Mouse (Mus musculus) CH12.LX (cell line): ENCODE results near the gene Gli2. TPM values are rescaled to one million over a fixed set of nuclear protein-coding genes. Genes with fewer than 3 reads are reported as not detected.

ENCODE experiments used
- DNase-seq: peaks from one replicate; pipeline ENCODE4 v3.0.0-alpha.2; 2013; ENCODE audit errors: extremely low read depth
- H3K27ac ChIP-seq: 2 replicates; pipeline ENCODE4 v1.5.1; 2012; ENCODE audit warnings: low read depth, mild to moderate bottlenecking, control low read depth, moderate library complexity; ENCODE audit not compliant: insufficient read depth
- H3K27me3 ChIP-seq: replicated peaks from 2 replicates; pipeline ENCODE3; 2012; ENCODE audit warnings: inconsistent platforms
- H3K36me3 ChIP-seq, 2 experiments: replicated peaks in 1 of 2; 2 replicates each; pipeline versions ENCODE3 to v1.6.1; 2012; ENCODE audit warnings: inconsistent platforms in 1 of 2, low read length in 1 of 2, mild to moderate bottlenecking in 1 of 2, mixed read lengths in 1 of 2, moderate library complexity in 1 of 2; ENCODE audit not compliant: control insufficient read depth in 1 of 2, insufficient read depth in 1 of 2
- H3K4me1 ChIP-seq, 2 experiments: 2 replicates each; pipeline ENCODE4 v1.6.1; 2012; ENCODE audit warnings: inconsistent platforms in 1 of 2, moderate library complexity in 1 of 2; ENCODE audit not compliant: insufficient read depth in 2 of 2, control insufficient read depth in 1 of 2
- H3K4me2 ChIP-seq: 2 replicates; pipeline ENCODE4 v1.6.1; 2012; ENCODE audit warnings: low read depth, mild to moderate bottlenecking, control low read depth; ENCODE audit not compliant: poor library complexity, insufficient read depth, severe bottlenecking
- H3K4me3 ChIP-seq, 3 experiments: fragments of 150-350 bp in 1 of 3; sonication (generic) in 1 of 3; replicated peaks in 1 of 3; 2 replicates each; pipeline versions ENCODE3 to v1.5.1; 2011 to 2012; ENCODE audit warnings: low read depth in 2 of 3, low read length in 2 of 3, mild to moderate bottlenecking in 2 of 3, moderate library complexity in 2 of 3, control low read depth in 1 of 3, improper control_type of control experiment in 1 of 3, inconsistent platforms in 1 of 3, mixed read lengths in 1 of 3; ENCODE audit not compliant: poor library complexity in 1 of 3
- H3K79me2 ChIP-seq: replicated peaks from 2 replicates; pipeline ENCODE4 v1.6.1; 2012; ENCODE audit warnings: mild to moderate bottlenecking, moderate library complexity; ENCODE audit not compliant: control insufficient read depth, poor library complexity, insufficient read depth, severe bottlenecking; ENCODE audit errors: extremely low read depth
- H3K9ac ChIP-seq: 2 replicates; pipeline ENCODE4 v1.6.1; 2012; ENCODE audit warnings: low read depth, mild to moderate bottlenecking, control low read depth, moderate library complexity; ENCODE audit not compliant: insufficient read depth
- H3K9me3 ChIP-seq: replicated peaks from 2 replicates; pipeline ENCODE3; 2012; ENCODE audit warnings: low read length, inconsistent platforms, mixed read lengths
- CHD1 ChIP-seq: IDR thresholded peaks from 2 replicates; pipeline ENCODE4 v1.6.1; 2012; ENCODE audit warnings: low read depth, low read length, improper control_type of control experiment, inconsistent platforms
- CHD2 ChIP-seq: IDR thresholded peaks from 2 replicates; pipeline ENCODE4 v1.6.1; 2011; ENCODE audit warnings: low read length, improper control_type of control experiment
- E2F4 ChIP-seq: IDR thresholded peaks from 2 replicates; pipeline ENCODE4 v1.6.1; 2011; ENCODE audit warnings: low read depth, low read length, improper control_type of control experiment; ENCODE audit not compliant: insufficient replicate concordance
- ELF1 ChIP-seq: IDR thresholded peaks from 2 replicates; pipeline ENCODE4 v1.6.1; 2014; ENCODE audit warnings: low read depth, mild to moderate bottlenecking, inconsistent platforms, low read length, improper control_type of control experiment
- EP300 ChIP-seq: IDR thresholded peaks from 2 replicates; pipeline ENCODE4 v1.6.1; 2011; ENCODE audit warnings: low read length, improper control_type of control experiment
- ETS1 ChIP-seq: conservative IDR thresholded peaks from 2 replicates; pipeline ENCODE4 v1.6.1; 2012; ENCODE audit warnings: low read depth, mild to moderate bottlenecking, inconsistent platforms, low read length, improper control_type of control experiment, moderate library complexity
- JUN ChIP-seq: IDR thresholded peaks from 2 replicates; pipeline ENCODE4 v1.6.1; 2011; ENCODE audit warnings: low read depth, mild to moderate bottlenecking, low read length, improper control_type of control experiment, moderate library complexity; ENCODE audit not compliant: insufficient read depth
- KAT2A ChIP-seq: IDR thresholded peaks from 2 replicates; pipeline ENCODE4 v1.6.1; 2012; ENCODE audit warnings: low read length, improper control_type of control experiment, inconsistent platforms; ENCODE audit not compliant: insufficient replicate concordance
- MAFK ChIP-seq: IDR thresholded peaks from 2 replicates; pipeline ENCODE4 v1.6.1; 2011; ENCODE audit warnings: low read length, improper control_type of control experiment; ENCODE audit not compliant: insufficient replicate concordance
- MAX ChIP-seq: IDR thresholded peaks from 2 replicates; pipeline ENCODE4 v1.6.1; 2011; ENCODE audit warnings: low read length, improper control_type of control experiment
- MXI1 ChIP-seq: IDR thresholded peaks from 2 replicates; pipeline ENCODE4 v1.6.1; 2011; ENCODE audit warnings: mild to moderate bottlenecking, low read depth, low read length, improper control_type of control experiment
- MYC ChIP-seq: IDR thresholded peaks from 2 replicates; pipeline ENCODE4 v1.6.1; 2011; ENCODE audit warnings: low read depth, mild to moderate bottlenecking, improper control_type of control experiment, low read length
- NELFE ChIP-seq: IDR thresholded peaks from 2 replicates; pipeline ENCODE4 v1.6.1; 2011; ENCODE audit warnings: low read depth, low read length, improper control_type of control experiment
- NRF1 ChIP-seq: IDR thresholded peaks from 2 replicates; pipeline ENCODE4 v1.6.1; 2014; ENCODE audit warnings: low read depth, mild to moderate bottlenecking, inconsistent platforms, low read length, improper control_type of control experiment, moderate library complexity
- PAX5 ChIP-seq: IDR thresholded peaks from 2 replicates; pipeline ENCODE4 v1.6.1; 2012; ENCODE audit warnings: low read length, inconsistent platforms, mixed read lengths
- POLR2A ChIP-seq: IDR thresholded peaks from 2 replicates; pipeline ENCODE4 v1.6.1; 2011; ENCODE audit warnings: low read depth, mild to moderate bottlenecking, improper control_type of control experiment, low read length
- RCOR1 ChIP-seq: conservative IDR thresholded peaks from 2 replicates; pipeline ENCODE4 v1.6.1; 2012; ENCODE audit warnings: low read depth, mild to moderate bottlenecking, inconsistent platforms, low read length, improper control_type of control experiment
- SIN3A ChIP-seq: IDR thresholded peaks from 2 replicates; pipeline ENCODE4 v1.6.1; 2012; ENCODE audit warnings: low read length, improper control_type of control experiment, inconsistent platforms
- SMC3 ChIP-seq: IDR thresholded peaks from 2 replicates; pipeline ENCODE4 v1.6.1; 2011; ENCODE audit warnings: low read depth, low read length, improper control_type of control experiment
- TCF12 ChIP-seq: IDR thresholded peaks from 2 replicates; pipeline ENCODE4 v1.6.1; 2014; ENCODE audit warnings: low read depth, mild to moderate bottlenecking, inconsistent platforms, low read length, improper control_type of control experiment
- UBTF ChIP-seq: IDR thresholded peaks from 2 replicates; pipeline ENCODE4 v1.6.1; 2012; ENCODE audit warnings: low read depth, mild to moderate bottlenecking, inconsistent platforms, low read length, improper control_type of control experiment, moderate library complexity
- USF1 ChIP-seq: IDR thresholded peaks from 2 replicates; pipeline ENCODE4 v1.6.1; 2014; ENCODE audit warnings: low read depth, mild to moderate bottlenecking, inconsistent platforms, low read length, improper control_type of control experiment
- ZC3H11A ChIP-seq: IDR thresholded peaks from 2 replicates; pipeline ENCODE4 v1.6.1; 2012; ENCODE audit warnings: low read depth, mild to moderate bottlenecking, inconsistent platforms, low read length, improper control_type of control experiment
- ZKSCAN1 ChIP-seq: IDR thresholded peaks from 2 replicates; pipeline ENCODE4 v1.6.1; 2012; ENCODE audit warnings: low read depth, inconsistent platforms, low read length, improper control_type of control experiment, borderline replicate concordance
- ZMIZ1 ChIP-seq: IDR thresholded peaks from 2 replicates; pipeline ENCODE4 v1.6.1; 2012; ENCODE audit warnings: low read depth, mild to moderate bottlenecking, inconsistent platforms, low read length, improper control_type of control experiment
- ZNF384 ChIP-seq: IDR thresholded peaks from 2 replicates; pipeline ENCODE4 v1.6.1; 2012; ENCODE audit warnings: low read depth, low read length, improper control_type of control experiment, inconsistent platforms
- dilution Hi-C: fragments of 300-500 bp; cut with MboI; formaldehyde crosslinking; loops from 2 replicates; pipeline ENCODE4 v1.14.3; 2020; ENCODE audit warnings: low sequenced_read_pairs; ENCODE audit not compliant: extremely low pct_unique_long_range_greater_than_20kb, extremely low pct_ligation_motif_present
- in situ Hi-C: fragments of 300-500 bp; cut with MboI; formaldehyde crosslinking; loops from 3 replicates; pipeline ENCODE4 v1.14.3; 2019; ENCODE audit warnings: low sequenced_read_pairs, low pct_ligation_motif_present, low pct_unique_long_range_greater_than_20kb, mixed read lengths
- polyA plus RNA-seq: library from polyadenylated mRNA; unstranded; fragments of >175 nt; gene quantifications from 2 replicates; pipeline ENCODE4 v1.2.1, GENCODE M21; 2012; ENCODE audit warnings: low read depth; ENCODE audit not compliant: insufficient read length
- total RNA-seq, 2 experiments: library from RNA; depleted of rRNA; stranded (reverse); fragments of 300-350 nt in 1 of 2; fragments of >200 nt in 1 of 2; gene quantifications; 2 replicates each; pipeline ENCODE4 v1.2.3; 2012 to 2014

Gene Gli2
- total and polyA plus RNA-seq, 3 experiments, result not detected

- Histone ChIP-seq H3K27me3 (no peaks in the 10 kb centered on the region), H3K4me3 (no peak overlapping the region)
- in situ Hi-C loops, result no loop called here
- TF ChIP-seq EP300 (no peak), ELF1 (no peak), POLR2A (no peak), ZMIZ1 (no peak), CHD1 (no peak), TCF12 (no peak), MAX (no peak), ZNF384 (no peak), ZKSCAN1 (no peak), SIN3A (no peak), MXI1 (no peak), CHD2 (no peak), UBTF (no peak), NELFE (no peak), MYC (no peak)
- TF ChIP-seq, all 38 proteins: peak for 0
- Histone ChIP-seq H3K36me3 (no peaks in the 10 kb centered on the region), H3K9ac (no peak overlapping the region), H3K4me1 (no peaks in the 10 kb centered on the region), H3K27ac (no peak overlapping the region), H3K4me2 (no peak overlapping the region), H3K79me2 (no peaks in the 10 kb centered on the region), H3K9me3 (peaks cover 95% of the 10 kb centered on the region)
- DNase-seq, result no peak
- dilution Hi-C loops, result no loop called here
Measured at GRCm38 (mm10) chr1:119031185-119031584, 22.2 kb downstream of the Gli2 start.

GRCm38 (mm10) chr1:119025647-119026358 is 27.6 kb downstream of the Gli2 start:
- no peak overlapping the region for H3K27ac ChIP-seq

More at GRCm38 (mm10) chr1:119025647-119026358, 27.6 kb downstream of the Gli2 start:
- Histone ChIP-seq H3K9me3 (peaks cover 96% of the 10 kb centered on the region), H3K4me1 (no peaks in the 10 kb centered on the region), H3K4me3 (no peak overlapping the region), H3K79me2 (no peaks in the 10 kb centered on the region), H3K36me3 (no peaks in the 10 kb centered on the region)
- in situ Hi-C loops, result no loop called here
- TF ChIP-seq ETS1 (no peak), PAX5 (no peak), KAT2A (no peak), MAFK (no peak), ZC3H11A (no peak), EP300 (no peak), TCF12 (no peak), CHD1 (no peak), RCOR1 (no peak), USF1 (no peak), NRF1 (no peak), JUN (no peak), E2F4 (no peak), SMC3 (no peak)
- TF ChIP-seq, all 38 proteins: peak for 0
- Histone ChIP-seq H3K4me2 (no peak overlapping the region), H3K27me3 (no peaks in the 10 kb centered on the region), H3K9ac (no peak overlapping the region)
- DNase-seq, result no peak
- dilution Hi-C loops, result no loop called here
